Mouse (Mus musculus) gastrocnemius, adult 2 months (tissue): ENCODE data around the gene Zc3h6. TPM values are rescaled to one million over a fixed set of nuclear protein-coding genes. Genes with fewer than 3 reads are reported as not detected.
"Not testable (repeated sequence)": the region's sequence is repeated elsewhere in the genome, so short reads cannot be mapped to it uniquely, and the experiment has no call there.

ENCODE experiments used
- DNase-seq: peaks from one replicate; pipeline ENCODE4 v3.0.0; 2022
- H3K27ac ChIP-seq: fragments of 200-600 bp; 2 replicates; pipeline ENCODE4 v1.8.1; 2022; ENCODE audit warnings: mild to moderate bottlenecking
- H3K4me3 ChIP-seq: fragments of 200-600 bp; 2 replicates; pipeline ENCODE4 v1.8.1; 2022; ENCODE audit warnings: mild to moderate bottlenecking, moderate library complexity
- CTCF ChIP-seq: fragments of 200-600 bp; IDR thresholded peaks from 2 replicates; pipeline ENCODE4 v1.8.1; 2022; ENCODE audit warnings: antibody characterized with exemption, mild to moderate bottlenecking, moderate library complexity
- intact Hi-C: fragments of 180-260 bp; cut with DNase I; formaldehyde crosslinking; loops from one replicate; pipeline ENCODE4 v1.15.1; 2025
- total RNA-seq, 2 experiments: library from RNA; stranded (reverse); gene quantifications; 2 replicates each; pipeline ENCODE4 v1.2.3; 2021

Gene Zc3h6
- total RNA-seq, 2 experiments from 2014 or later: 5.0 to 9.0 TPM

DNA sequence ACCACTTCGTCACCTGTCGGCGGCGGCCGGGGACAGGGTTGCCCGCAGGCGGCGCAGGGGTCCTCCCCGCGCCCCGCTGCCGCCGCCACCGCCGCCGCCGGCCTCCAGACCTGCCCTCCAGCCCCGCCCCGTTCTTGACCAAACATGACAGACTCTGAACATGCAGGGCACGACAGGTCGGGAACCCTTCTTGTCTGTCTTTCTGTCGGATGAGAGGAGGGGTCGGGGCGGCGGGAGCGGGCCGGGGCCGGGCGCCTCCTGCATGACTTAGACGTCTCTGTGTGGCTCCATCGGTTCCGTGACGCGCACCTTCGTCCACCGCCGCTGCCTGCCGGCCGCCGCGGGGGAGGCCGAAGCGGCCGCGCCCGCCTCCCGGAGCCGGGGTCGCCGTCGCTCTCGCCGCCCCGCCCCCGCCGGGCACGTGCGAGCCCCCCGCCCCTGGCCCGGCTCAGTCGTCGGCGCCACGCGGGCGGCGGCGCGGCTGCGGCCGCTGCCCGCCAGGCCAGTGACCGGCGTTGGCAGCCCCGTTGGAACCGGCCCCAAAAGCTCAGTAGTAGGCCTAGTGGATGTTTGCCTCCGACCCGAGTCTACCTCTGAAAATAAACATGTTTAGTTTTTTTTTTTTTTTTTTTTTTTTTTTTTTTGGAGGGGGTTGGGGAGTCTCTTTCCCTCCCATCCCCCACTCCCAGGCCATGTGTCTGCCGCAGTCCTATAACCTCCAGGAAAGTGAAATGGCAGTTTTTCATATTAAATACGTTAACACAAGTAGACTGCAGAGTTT lies 649 bp downstream of the Zc3h6 start, which contains the start of gene Gm10762:
TSS of gene Gm10762 (minus strand) at position 65 of the 781 bp plus-strand sequence.
- TF ChIP-seq CTCF: no peak
- peak within 1 kb of the TSS; percentile 100 for H3K27ac ChIP-seq
- H3K4me3 ChIP-seq: peak within 1 kb of the TSS; percentile 86
- DNase-seq: peak; percentile 88
- intact Hi-C loops: loop anchor here (1.0 kb wide), 1 partner anchor 25 kb away; no protein-coding TSS in a partner anchor

- H3K27ac ChIP-seq: peak overlapping the region; percentile 100
- no peak for TF ChIP-seq CTCF
- peak overlapping the region; percentile 86 for H3K4me3 ChIP-seq
- no peak for DNase-seq
- intact Hi-C loops: no loop called here
These were observed 1.4 kb downstream of the Zc3h6 start for GRCm38 (mm10) chr2:128968475-128969083.

DNA sequence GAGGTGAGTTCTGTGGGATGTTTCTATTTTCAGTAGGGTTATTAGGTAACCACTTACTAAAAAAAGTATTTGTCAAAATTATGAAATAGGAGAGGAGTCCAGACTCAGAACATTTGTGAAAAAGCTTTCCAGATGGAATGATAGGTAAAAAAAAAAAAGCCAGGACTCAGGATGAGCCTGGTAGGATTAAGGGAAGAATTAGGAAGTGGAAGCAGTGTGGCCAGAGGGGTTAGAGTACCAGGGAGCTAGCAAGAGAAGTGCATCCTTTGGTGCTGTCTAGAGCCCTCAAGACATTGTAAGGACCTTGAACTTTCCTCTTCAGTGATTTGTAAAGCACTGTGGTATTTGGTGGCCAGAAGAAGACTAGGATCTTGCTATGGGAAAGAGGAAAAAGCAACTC lies 5.1 kb downstream of the Zc3h6 start:
- TF ChIP-seq CTCF: no peak
- DNase-seq: no peak
- intact Hi-C loops: no loop called here
- peak overlapping the region; percentile 100 for H3K27ac ChIP-seq
- peak overlapping the region; percentile 30; the same call in 1 of the 2 replicates for H3K4me3 ChIP-seq

DNA sequence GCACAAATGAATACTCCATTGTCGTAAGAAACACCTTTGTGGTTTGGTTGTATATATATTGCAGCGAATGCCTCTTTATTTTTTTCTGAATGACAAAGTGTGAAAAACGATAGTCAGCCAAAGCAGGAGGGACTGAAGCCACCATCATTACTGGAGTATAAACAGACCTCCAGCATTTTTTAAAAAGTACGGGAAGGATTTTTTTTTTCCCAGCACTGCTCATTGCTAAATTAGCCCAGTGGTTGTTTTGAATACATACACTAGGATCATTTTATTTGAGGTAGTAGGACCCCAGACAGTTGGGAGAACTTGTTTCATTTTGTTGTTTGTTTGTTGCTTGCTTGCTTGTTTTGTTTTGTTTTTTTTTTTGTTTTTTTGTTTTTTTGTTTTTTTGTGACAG lies 8.4 kb downstream of the Zc3h6 start:
- Histone ChIP-seq H3K4me3 (no peak overlapping the region), H3K27ac (peak overlapping the region; percentile 24; the same call in 1 of the 2 replicates)
- TF ChIP-seq CTCF: no peak
- DNase-seq: no peak
- intact Hi-C loops: no loop called here

DNA sequence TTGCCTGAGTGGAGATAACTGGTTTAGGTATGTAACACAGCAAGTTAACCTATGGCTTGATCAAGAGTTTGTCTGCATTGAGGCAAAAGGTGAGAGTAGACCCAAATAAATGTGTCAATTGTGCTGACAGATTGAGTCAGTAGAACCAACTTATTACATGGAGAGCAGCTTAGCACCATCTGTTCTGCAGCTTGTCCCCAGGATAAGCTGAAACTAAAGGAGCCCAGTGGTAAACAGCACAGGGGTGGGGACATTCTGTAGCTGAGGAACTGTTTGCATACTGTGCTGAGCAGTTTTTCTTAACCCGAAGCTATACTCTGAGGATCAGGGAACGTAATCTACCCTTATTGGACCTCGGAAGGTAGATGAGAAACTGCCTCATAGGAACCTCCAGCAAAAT lies 17.5 kb downstream of the Zc3h6 start:
- H3K27ac ChIP-seq: no peak overlapping the region
- no peak for TF ChIP-seq CTCF
- intact Hi-C loops: no loop called here
- H3K4me3 ChIP-seq: no peak overlapping the region
- DNase-seq: no peak

GRCm38 (mm10) chr2:129004872-129005271 lies 37.7 kb downstream of the Zc3h6 start:
- TF ChIP-seq CTCF: no peak
- H3K27ac ChIP-seq: no peak overlapping the region
- intact Hi-C loops: loop anchor here (5.0 kb wide), 1 partner anchor 58 kb away; no protein-coding TSS in a partner anchor
- H3K4me3 ChIP-seq: no peak overlapping the region
- DNase-seq: no peak

GRCm38 (mm10) chr2:129006194-129006749 lies 39.1 kb downstream of the Zc3h6 start:
- no peak for DNase-seq
- no peak for TF ChIP-seq CTCF
- intact Hi-C loops: loop anchor here (5.0 kb wide), 1 partner anchor 59 kb away; no protein-coding TSS in a partner anchor

DNA sequence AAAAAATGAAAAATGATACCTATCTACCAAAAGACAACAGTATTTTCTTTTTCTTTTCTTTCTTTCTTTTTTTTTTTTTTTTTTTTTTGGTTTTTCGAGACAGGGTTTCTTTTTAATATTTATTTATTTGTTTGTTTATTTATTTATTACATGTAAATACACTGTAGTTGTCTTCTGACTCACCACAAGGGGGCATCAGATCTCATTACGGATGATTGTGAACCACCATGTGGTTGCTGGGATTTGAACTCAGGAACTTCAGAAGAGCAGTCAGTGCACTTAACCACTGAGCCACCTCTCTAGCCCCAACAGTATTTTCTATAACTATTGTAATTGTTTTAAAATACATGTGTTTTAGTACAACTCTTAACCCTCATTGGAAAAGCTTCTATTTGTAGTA lies 41.7 kb downstream of the Zc3h6 start:
- peak; percentile 52 for TF ChIP-seq CTCF
- H3K4me3 ChIP-seq, H3K27ac ChIP-seq, DNase-seq: not testable (repeated sequence)
- intact Hi-C loops: loop anchor here (2.0 to 5.0 kb wide), 2 partner anchors 62 to 76 kb away; no protein-coding TSS in a partner anchor

More at GRCm38 (mm10) chr2:129006194-129006749, 39.1 kb downstream of the Zc3h6 start:
- Histone ChIP-seq H3K27ac (no peak overlapping the region), H3K4me3 (no peak overlapping the region)

DNA sequence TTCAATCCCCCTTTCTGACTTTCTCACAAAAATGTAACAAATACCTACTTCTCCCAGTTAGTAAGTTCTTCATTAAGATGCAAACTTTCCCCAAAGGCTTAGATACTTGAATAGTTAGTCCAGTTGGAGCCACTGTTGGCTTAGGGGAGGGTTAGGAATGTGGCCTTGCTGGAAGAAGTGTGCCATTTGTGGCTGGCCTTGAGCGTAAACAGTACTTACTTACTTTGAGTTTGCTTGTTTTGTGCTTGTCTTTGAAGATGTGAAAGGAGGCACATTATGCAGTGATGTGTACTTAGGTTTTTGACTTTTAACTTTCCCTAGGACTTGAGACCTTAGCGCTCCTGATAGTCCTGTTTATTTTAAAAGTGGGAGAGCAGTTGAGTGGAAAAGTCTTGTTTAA lies 52.9 kb downstream of the Zc3h6 start:
- H3K4me3 ChIP-seq: no peak overlapping the region
- no peak for TF ChIP-seq CTCF
- intact Hi-C loops: no loop called here
- DNase-seq: no peak
- no peak overlapping the region for H3K27ac ChIP-seq

GRCm38 (mm10) chr2:129024820-129025219 lies 57.6 kb downstream of the Zc3h6 start:
- DNase-seq: no peak
- no peak overlapping the region for H3K4me3 ChIP-seq
- no peak overlapping the region for H3K27ac ChIP-seq
- no peak for TF ChIP-seq CTCF
- intact Hi-C loops: no loop called here

- no peak for TF ChIP-seq CTCF
- H3K4me3 ChIP-seq: no peak overlapping the region
- no peak for DNase-seq
- no peak overlapping the region for H3K27ac ChIP-seq
- intact Hi-C loops: no loop called here
These were observed 68.2 kb downstream of the Zc3h6 start for GRCm38 (mm10) chr2:129035381-129035780.

GRCm38 (mm10) chr2:129038426-129038936 lies 71.3 kb downstream of the Zc3h6 start:
- peak overlapping the region; percentile 68 for H3K4me3 ChIP-seq
- no peak overlapping the region for H3K27ac ChIP-seq
- DNase-seq: peak; percentile 20
- intact Hi-C loops: no loop called here
- TF ChIP-seq CTCF: no peak
